24 mouse cellular contexts compared by ENCODE assay signal in genomic region chr1:160298893-160299292, GRCm38 (mm10).
A peak's percentile ranks its signal among the peaks of the same experiment; 100 is the strongest.
DNase-seq lines count a peak whose midpoint lies in the region; ATAC-seq lines count a peak whose summit lies in the region.
"Had no signal": no experiment of that assay in that cellular context is flagged by ENCODE, and none has a peak within 500 bp of the region (broad histone marks: within the 10 kb centered on the region; RNA-seq: fewer than 3 reads in every experiment).

No protein-coding gene starts in this region.

- DNase-seq in liver, embryonic 11.5 days (ENCODE audit: low spot score) = no peak
- no peak for DNase-seq in liver
- DNase-seq in lung, postnatal 36 days = no peak
- DNase-seq in left cerebral cortex, adult 18-20 months (ENCODE audit: low spot score in 2 of 2) = no peak
- DNase-seq: adrenal gland, postnatal 10 days; B cell, adult 2 months; cerebellum, adult 11 months; cerebellum, adult 8-10 months; cerebellum, postnatal 36 days; forebrain, postnatal 0 days; gastrocnemius, adult 2 months; gastrocnemius, postnatal 36 days; heart, adult 2 months had no signal

- no peak overlapping the region for H3K4me3 ChIP-seq in liver, embryonic 11.5 days (ENCODE audit: low read depth, low read length)
- H3K4me3 ChIP-seq in liver, embryonic 15.5 days (replicated peaks) = no peak overlapping the region
- no peak overlapping the region for H3K4me3 ChIP-seq in heart, embryonic 12.5 days
- H3K4me3 ChIP-seq in midbrain, embryonic 13.5 days (replicated peaks) = no peak overlapping the region
- H3K4me3 ChIP-seq: embryonic facial prominence, embryonic 13.5 days; forebrain, embryonic 13.5 days; gastrocnemius, adult 2 months; heart, adult 2 months; hindbrain, embryonic 10.5 days had no signal

- H3K4me2 ChIP-seq in liver, embryonic 11.5 days = no peak overlapping the region
- no peak overlapping the region for H3K4me2 ChIP-seq in liver, embryonic 15.5 days
- no peak overlapping the region for H3K4me2 ChIP-seq in heart, embryonic 12.5 days
- H3K4me2 ChIP-seq in midbrain, embryonic 13.5 days (replicated peaks) = no peak overlapping the region
- H3K4me2 ChIP-seq: embryonic facial prominence, embryonic 13.5 days; forebrain, embryonic 13.5 days; heart, embryonic 11.5 days; hindbrain, embryonic 14.5 days had no signal

- 47% methylated on average over 1 of the region's 1 CpGs for WGBS in liver, embryonic 11.5 days
- 13% methylated on average over 1 of the region's 1 CpGs for WGBS in liver, embryonic 15.5 days (ENCODE audit: insufficient replicate concordance)
- WGBS in heart, embryonic 12.5 days = 78% methylated on average over 1 of the region's 1 CpGs
- 93% methylated on average over 1 of the region's 1 CpGs for WGBS in midbrain, embryonic 13.5 days

- H3K9me3 ChIP-seq in liver, embryonic 11.5 days (ENCODE audit: control insufficient read depth, low read length) = no peaks in the 10 kb centered on the region
- H3K9me3 ChIP-seq in liver, embryonic 15.5 days (replicated peaks) = no peaks in the 10 kb centered on the region
- no peaks in the 10 kb centered on the region for H3K9me3 ChIP-seq in heart, embryonic 12.5 days (replicated peaks)
- no peaks in the 10 kb centered on the region for H3K9me3 ChIP-seq in midbrain, embryonic 13.5 days
- H3K9me3 ChIP-seq: embryonic facial prominence, embryonic 13.5 days; forebrain, embryonic 13.5 days; G1E; hindbrain, embryonic 10.5 days had no signal

- ATAC-seq in liver, embryonic 11.5 days (replicated peaks; ENCODE audit: low FRiP score) = 0 out of 2 replicates have a peak, but pooled peaks have one; percentile 41
- ATAC-seq in liver, embryonic 15.5 days (ENCODE audit: insufficient read depth) = peak; percentile 64
- ATAC-seq in megakaryocyte, adult 5-6 weeks (ENCODE audit: poor library complexity, severe bottlenecking) = peak; percentile 6; the same call in 1 of the 2 replicates
- ATAC-seq in heart, embryonic 12.5 days (ENCODE audit: insufficient number of reproducible peaks, low FRiP score) = no peak
- ATAC-seq in midbrain, embryonic 13.5 days = no peak
- ATAC-seq: CD4-positive, CD25-positive, alpha-beta regulatory T cell, adult 4 months; forebrain, embryonic 13.5 days; forebrain, postnatal 0 days had no signal

- no peaks in the 10 kb centered on the region for H3K36me3 ChIP-seq in liver, embryonic 11.5 days (ENCODE audit: control insufficient read depth, insufficient read depth, low read length)
- no peaks in the 10 kb centered on the region for H3K36me3 ChIP-seq in liver, embryonic 15.5 days (replicated peaks)
- H3K36me3 ChIP-seq in heart, embryonic 12.5 days = no peaks in the 10 kb centered on the region
- H3K36me3 ChIP-seq in midbrain, embryonic 13.5 days = no peaks in the 10 kb centered on the region
- H3K36me3 ChIP-seq: embryonic facial prominence, embryonic 13.5 days; hindbrain, embryonic 10.5 days had no signal

- no peaks in the 10 kb centered on the region for H3K27me3 ChIP-seq in liver, embryonic 11.5 days (replicated peaks; ENCODE audit: control insufficient read depth, insufficient read depth, low read length)
- H3K27me3 ChIP-seq in liver, embryonic 15.5 days = no peaks in the 10 kb centered on the region
- no peaks in the 10 kb centered on the region for H3K27me3 ChIP-seq in heart, embryonic 12.5 days (replicated peaks)
- H3K27me3 ChIP-seq in midbrain, embryonic 13.5 days = no peaks in the 10 kb centered on the region
- H3K27me3 ChIP-seq: embryonic facial prominence, embryonic 13.5 days; forebrain, embryonic 13.5 days had no signal

- H3K27ac ChIP-seq in liver, embryonic 11.5 days (ENCODE audit: low read depth, low read length) = no peak overlapping the region
- 0 out of 2 replicates have a peak overlapping the region, but pooled peaks have one; percentile 4 for H3K27ac ChIP-seq in liver, embryonic 15.5 days (replicated peaks)
- H3K27ac ChIP-seq in heart, embryonic 12.5 days (ENCODE audit: poor library complexity, severe bottlenecking) = no peak overlapping the region
- H3K27ac ChIP-seq in midbrain, embryonic 13.5 days = no peak overlapping the region
- H3K27ac ChIP-seq: embryonic facial prominence, embryonic 13.5 days; forebrain, embryonic 13.5 days; gastrocnemius, adult 2 months; heart, adult 2 months; hindbrain, embryonic 10.5 days; hindbrain, embryonic 14.5 days had no signal

- H3K4me1 ChIP-seq in liver, embryonic 11.5 days (replicated peaks; ENCODE audit: control insufficient read depth, insufficient read depth, low read length) = peaks cover 26% of the 10 kb centered on the region
- H3K4me1 ChIP-seq in liver, embryonic 15.5 days (replicated peaks) = peaks cover 61% of the 10 kb centered on the region
- peaks cover 6% of the 10 kb centered on the region; the same call in 1 of the 2 replicates for H3K4me1 ChIP-seq in heart, embryonic 12.5 days (replicated peaks)
- H3K4me1 ChIP-seq in midbrain, embryonic 13.5 days (replicated peaks) = no peaks in the 10 kb centered on the region
- H3K4me1 ChIP-seq: embryonic facial prominence, embryonic 13.5 days; forebrain, embryonic 13.5 days; hindbrain, embryonic 10.5 days had no signal

- no peak overlapping the region for H3K9ac ChIP-seq in liver, embryonic 11.5 days (ENCODE audit: low read depth, low read length)
- H3K9ac ChIP-seq in liver, embryonic 15.5 days = no peak overlapping the region
- no peak overlapping the region for H3K9ac ChIP-seq in heart, embryonic 12.5 days
- H3K9ac ChIP-seq in midbrain, embryonic 13.5 days (replicated peaks) = no peak overlapping the region
- H3K9ac ChIP-seq: embryonic facial prominence, embryonic 13.5 days; forebrain, embryonic 13.5 days; forebrain, postnatal 0 days; hindbrain, embryonic 14.5 days had no signal

Comparison
In these comparisons a context has a peak if more than half of its experiments do, and no peak if none do; other contexts are left out.
1. ATAC-seq: peak in liver, embryonic 11.5 days (single experiment), liver, embryonic 15.5 days (single experiment) and megakaryocyte, adult 5-6 weeks (single experiment); none in heart, embryonic 12.5 days (single experiment) and midbrain, embryonic 13.5 days (single experiment).